Mouse (Mus musculus) NIH3T3 (cell line): ENCODE measurements around the gene Lamc1.
A peak's percentile ranks its signal among the peaks of the same experiment; 100 is the strongest.
"Not testable (repeated sequence)": the region's sequence is repeated elsewhere in the genome, so short reads cannot be mapped to it uniquely, and the experiment has no call there.

ENCODE experiments used
- DNase-seq: peaks from one replicate; pipeline ENCODE4 v3.0.0-alpha.2; 2012; ENCODE audit warnings: low read depth

Gene Lamc1

DNA sequence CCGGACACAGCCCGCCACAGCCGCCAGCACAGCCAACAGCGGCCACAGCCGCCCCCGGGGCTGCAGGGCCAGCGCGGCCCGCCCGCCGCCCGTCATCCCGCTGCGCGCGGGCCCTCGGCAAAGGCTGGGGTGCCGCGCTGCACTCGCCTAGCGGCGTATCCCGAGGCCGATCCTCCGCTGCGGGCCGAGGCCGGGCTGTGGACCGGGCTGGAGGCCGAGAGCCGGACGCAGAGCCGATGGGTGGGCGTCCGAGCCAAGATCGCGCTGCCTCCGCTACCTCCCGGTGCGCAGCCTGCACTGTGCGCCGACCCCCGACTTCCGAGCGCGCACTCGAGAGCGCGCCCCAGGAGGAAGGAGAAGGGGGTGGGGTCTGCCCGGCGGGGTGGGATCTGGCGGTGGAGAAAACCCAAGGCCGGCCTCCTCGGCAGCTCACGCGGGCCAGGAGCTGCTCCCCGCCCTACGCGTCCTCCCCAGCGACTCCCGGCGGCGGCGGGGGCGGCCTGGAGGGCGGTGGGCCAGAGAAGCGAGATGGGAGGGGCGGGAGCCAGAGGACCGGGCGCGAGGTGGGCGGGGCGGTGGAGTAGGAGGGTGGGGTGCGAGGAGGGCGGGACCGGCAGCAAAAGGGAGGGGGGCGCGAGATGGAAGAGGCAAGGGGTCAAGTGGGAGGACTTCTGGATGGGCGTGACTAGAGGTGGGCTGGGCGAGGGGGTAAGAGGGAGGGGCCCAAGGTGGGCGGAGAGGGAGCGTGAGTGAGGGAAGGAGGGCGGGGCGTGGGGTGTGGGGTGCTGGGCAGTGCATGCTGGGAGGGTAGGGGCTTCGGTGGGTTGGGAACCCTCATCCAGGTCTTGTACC, at the start of gene Lamc1:
Gene Lamc1, minus strand, starts transcription at position 343 of the 852 bp plus-strand sequence.
- peak; percentile 97 for DNase-seq

GRCm38 (mm10) chr1:153380746-153381282, 48.2 kb upstream of the Lamc1 start:
- no peak for DNase-seq

DNA sequence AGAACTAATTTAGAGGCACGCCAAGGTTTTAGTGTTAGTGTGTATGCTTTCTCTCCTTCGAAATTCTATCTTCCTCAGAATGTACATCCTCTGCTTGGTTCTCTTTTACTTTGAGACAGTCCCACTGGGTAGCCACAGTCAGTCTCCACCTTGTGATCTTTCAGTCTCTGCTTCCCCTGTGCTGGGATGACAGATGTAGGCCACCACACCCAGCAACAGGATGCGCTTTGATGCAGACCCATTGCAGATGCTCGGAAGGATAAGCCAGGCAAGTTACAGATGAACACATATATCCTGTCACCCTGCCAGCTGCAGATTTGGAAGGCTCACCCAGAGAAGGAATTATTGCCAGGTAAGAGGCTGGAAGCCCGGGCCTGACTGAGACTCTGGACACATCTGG, 47.2 kb upstream of the Lamc1 start:
- peak; percentile 20 for DNase-seq

DNA sequence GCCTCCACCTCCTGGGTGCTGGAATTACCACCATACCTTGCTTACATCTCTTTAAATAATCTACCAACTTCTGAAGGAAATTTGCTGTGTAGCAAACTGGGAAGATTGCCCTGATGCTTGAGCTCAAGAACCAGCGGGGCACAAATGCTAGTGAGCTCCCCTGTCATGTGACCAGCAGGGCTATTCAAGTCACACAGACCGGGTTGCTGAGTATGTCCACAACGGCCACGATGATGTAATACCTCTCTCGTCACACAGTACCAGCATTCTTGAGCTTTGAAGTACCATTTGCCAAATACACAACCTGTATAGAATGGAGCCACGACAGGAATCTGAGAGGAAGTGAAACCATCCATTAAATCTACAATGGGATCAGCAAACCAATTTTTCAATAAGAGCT, 46.0 kb upstream of the Lamc1 start:
- DNase-seq: no peak

GRCm38 (mm10) chr1:153376446-153376845, 43.9 kb upstream of the Lamc1 start:
- DNase-seq: no peak

DNA sequence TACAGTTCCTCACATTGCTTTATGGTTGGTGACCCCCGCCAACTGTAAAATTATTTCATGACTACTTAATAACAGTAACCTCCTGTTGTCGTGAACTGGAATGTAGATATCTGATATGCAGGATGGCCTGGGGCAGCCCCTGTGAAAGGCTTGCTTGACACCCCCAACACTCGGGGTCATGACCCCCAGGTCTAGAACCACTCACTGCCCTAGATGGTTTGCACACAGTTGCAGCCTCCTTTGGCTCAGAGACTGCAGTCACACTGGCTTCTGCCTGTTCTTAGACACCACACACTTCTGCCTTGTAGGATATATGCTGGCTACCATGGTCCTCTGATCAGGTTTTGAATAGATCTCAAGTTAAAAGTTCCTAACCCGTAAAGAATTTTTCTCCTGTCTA, 41.5 kb upstream of the Lamc1 start:
- no peak for DNase-seq

DNA sequence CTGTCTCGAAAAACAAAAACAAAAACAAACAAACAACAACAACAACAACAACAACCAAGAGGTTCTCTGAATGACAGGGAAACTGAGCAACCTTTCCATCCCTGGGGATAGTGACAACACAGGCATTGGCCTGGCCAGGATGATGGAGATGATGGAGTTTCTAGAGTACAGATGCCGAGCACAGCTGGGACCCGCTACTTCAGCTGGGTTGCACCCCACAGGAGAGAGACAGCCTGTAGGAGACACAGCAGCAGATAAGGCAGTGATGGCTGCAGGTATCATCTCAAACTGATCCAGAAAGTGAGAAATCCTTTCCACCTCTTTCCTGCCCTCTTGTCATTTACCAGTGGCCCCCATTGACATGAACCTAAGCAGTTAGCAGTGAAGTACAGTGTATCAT, 39.3 kb upstream of the Lamc1 start:
- no peak for DNase-seq

DNA sequence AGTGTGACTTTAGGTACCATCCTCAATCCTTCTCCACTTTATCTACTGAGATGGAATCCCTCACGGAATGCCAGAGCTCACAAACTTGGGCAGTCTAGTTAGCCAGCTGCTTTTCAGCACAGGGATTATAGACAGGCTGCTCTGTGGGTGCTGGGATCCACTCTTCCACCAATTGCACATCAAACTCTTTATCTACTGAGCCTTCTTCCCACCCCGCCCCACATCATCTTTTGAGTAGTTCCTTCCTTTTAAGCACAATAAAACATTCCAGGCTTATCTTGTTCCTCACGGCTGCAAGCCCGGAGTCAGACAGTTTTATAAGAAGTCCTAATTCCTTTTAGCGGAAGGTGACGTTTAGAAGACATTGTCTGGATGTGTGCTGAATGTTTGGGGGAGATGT, 36.4 kb upstream of the Lamc1 start:
- no peak for DNase-seq

DNA sequence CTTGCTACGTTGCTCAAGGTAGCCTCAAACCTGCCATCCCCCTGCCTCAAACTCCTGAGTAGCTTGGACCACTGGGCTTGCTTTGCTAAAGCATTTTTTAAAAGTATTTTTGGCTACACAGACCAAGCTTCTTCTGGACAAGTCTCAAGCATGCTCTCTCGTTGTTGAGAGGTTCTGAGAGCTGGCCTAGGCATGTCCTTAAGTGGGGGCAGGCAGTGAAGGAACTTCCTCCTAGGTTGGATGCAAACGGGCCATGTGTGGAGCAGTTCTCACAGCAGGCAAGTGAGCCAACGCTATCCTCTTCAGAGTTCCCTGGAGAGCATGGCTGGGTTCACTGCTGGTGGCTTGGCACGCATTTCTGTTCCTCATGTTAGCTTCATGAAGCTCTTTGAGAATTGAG, 34.5 kb upstream of the Lamc1 start:
- DNase-seq: no peak

DNA sequence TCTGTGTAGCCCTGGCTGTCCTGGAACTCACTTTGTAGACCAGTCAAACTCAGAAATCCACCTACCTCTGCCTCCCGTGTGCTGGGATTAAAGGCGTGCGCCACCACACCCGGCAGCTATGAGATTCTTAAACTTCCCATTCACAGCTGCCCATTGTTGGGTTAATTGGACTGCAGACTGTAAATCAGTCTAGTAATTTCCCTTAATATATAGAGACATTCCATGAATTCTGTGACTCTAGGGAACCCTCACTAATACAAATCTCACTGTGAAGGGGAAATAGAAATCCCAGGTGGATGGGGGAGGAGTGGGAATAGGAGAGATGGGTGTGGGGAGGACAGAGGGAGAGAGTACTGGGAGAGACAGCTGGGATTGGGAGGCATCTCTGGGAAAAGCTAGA, 29.3 kb upstream of the Lamc1 start:
- no peak for DNase-seq

- no peak for DNase-seq
Measured at GRCm38 (mm10) chr1:153360556-153360955, 28.0 kb upstream of the Lamc1 start.

DNA sequence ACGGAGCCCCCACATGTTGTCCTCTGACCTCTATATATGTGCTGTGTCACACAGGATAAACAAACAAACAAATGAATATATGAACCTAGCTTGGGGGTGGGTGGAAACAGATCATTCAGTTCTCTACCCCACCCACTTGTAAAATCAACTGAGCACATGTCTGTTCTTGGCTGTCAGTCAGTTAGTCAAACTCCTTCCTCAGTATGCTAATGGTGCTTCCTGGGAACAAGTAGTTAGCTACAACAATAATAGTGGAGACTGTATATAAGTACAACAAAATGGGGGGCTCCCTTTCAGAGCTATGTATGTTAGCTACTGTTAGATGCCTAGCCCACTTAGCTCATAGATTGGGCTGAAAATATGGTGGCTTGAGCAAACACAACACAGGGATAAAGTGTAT, 24.6 kb upstream of the Lamc1 start:
- no peak for DNase-seq

DNA sequence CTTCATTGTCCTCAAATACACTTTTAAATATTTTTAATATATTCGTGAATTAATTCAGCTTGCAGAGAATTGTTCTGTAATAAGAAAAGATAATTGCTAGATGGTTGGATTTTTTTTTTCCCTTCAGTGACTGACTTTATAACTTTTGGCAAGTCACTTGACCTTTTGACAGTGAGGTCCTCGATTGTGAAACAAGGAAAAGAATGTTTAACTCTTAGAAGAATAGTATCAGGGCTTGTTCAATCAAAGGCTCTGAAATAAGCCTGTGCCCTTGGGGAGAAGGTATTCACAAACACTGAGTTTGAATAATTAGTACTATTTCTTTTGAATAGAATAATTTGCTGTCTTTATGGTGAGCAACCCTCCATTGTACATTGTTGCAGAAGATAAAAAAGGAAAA, 21.9 kb upstream of the Lamc1 start:
- DNase-seq: peak; percentile 25

- DNase-seq: no peak
Measured at GRCm38 (mm10) chr1:153353736-153354430, 21.3 kb upstream of the Lamc1 start.

- DNase-seq: peak; percentile 82
Measured at GRCm38 (mm10) chr1:153351034-153351433, 18.4 kb upstream of the Lamc1 start.

DNA sequence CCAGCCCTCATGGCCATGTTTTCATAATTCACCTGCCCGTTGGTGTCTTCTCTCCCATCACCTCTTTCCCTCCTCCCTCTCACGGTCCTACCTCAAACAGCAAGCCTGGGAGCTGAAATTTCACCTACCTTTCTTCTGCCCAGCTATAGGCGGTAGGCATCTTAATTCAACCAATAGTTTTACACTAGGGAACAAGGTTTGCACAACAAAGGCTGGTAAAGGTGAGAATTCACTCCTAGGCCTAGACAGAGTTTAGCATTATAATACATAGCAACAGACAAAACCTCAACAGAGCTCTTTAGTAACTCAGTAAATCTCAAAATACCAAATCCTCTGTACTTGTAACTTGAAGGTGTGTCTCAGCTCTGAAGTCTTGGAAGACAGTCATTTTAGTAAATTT, 15.1 kb upstream of the Lamc1 start:
- no peak for DNase-seq

- DNase-seq: no peak
Measured at GRCm38 (mm10) chr1:153347040-153347439, 14.5 kb upstream of the Lamc1 start.

DNA sequence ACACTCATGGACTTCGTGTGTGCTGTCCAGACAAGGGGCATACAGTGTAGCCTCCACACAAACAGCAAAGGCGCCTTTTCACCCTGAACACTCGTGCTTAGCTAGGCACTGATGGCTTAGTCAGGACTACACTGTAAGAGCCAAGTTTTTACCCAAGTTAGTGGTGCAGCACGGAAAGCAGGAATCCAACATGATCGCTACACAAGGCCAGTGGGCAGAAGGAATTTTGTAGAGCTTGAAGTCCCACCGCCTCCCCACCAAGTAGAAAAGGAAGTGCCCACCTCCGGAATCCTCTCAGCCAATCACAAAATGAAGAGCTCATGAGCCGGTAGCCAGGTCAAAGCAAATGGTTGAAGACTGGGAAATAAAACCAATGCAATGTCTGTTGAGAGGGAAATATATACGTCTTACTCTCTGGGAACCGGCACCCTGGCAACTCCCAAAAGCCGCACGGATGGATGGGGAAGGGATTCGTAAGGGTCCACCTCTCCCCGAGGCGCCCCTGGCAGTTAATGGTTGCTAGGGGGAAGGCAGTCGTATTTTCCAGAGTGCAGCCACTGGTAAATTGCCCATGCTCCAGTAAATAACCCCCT, 13.2 kb upstream of the Lamc1 start:
- no peak for DNase-seq

DNA sequence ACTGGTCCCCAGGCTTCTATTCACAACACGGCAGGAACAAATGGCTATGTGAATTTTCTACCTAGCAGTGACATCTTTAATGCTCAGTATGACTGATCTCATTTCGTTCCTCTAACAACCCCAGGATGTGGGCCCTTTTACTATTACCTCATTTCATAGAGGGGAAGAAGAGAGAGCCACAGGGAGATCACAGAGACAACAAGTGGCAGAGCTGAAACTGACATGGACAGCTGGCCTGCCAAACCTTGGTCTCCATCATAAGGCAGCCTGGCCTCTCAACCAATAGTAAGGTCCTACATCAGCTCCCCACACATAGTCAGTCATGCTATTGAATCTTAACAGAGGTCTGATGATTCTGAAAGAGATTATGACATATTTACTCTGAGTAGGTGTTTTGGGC, 12.4 kb upstream of the Lamc1 start:
- no peak for DNase-seq

DNA sequence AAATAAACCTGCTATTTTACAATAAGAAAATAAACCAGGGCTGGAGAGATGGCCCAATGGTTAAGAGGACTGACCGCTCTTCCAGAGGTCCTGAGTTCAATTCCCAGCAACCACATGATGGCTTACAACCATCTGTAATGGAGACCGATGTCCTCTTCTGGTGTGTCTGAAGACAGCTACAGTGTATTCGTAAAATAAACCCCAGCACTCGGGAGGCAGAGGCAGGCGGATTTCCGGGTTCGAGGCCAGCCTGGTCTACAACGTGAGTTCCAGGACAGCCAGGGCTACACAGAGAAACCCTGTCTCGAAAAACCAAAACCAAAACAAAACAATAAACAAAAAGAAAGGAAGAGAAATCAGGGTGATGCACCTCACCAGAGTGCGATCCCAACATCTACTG, 2.9 kb upstream of the Lamc1 start:
- DNase-seq: not testable (repeated sequence)

- DNase-seq: peak; percentile 93
Measured at GRCm38 (mm10) chr1:153333296-153334121, 923 bp upstream of the Lamc1 start.
